Comparison of ENCODE assay signal across 18 mouse cellular contexts in the genomic region with DNA sequence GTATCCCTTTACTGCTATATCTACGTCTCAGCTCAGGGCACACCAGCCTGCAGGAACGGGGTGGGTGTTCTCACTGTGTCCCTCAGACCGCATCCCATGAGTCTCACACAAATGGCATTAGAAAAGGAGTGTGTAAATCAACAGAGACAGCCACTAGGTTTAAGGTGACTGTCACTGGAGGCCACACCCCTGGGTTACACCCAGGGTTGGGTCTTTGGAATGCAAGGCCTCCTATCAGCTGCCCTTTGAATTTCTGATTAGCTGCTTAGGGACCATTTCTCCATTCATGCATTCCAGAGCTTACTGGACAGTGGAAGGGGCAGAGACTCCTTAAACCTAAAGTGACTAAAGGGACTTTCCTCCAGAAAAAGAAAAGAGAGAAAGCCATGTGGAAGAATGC. TPM values are rescaled to one million over a fixed set of nuclear protein-coding genes. Genes with fewer than 3 reads are reported as not detected.
A peak's percentile ranks its signal among the peaks of the same experiment; 100 is the strongest.
DNase-seq lines count a peak whose midpoint lies in the region; ATAC-seq and TF ChIP-seq lines count a peak whose summit lies in the region.
"Had no signal": no experiment of that assay in that cellular context is flagged by ENCODE, and none has a peak within 500 bp of the region (broad histone marks: within the 10 kb centered on the region; RNA-seq: fewer than 3 reads in every experiment).

No protein-coding gene starts in this region.

- 57% methylated on average over 3 of the region's 3 CpGs for WGBS in kidney, adult 2 months
- WGBS in midbrain, embryonic 16.5 days = 84% methylated on average over 3 of the region's 3 CpGs

- H3K9me3 ChIP-seq in E14TG2a.4 (ENCODE audit: low read length) = no peaks in the 10 kb centered on the region
- no peaks in the 10 kb centered on the region for H3K9me3 ChIP-seq in midbrain, embryonic 16.5 days (replicated peaks; ENCODE audit: control insufficient read depth, low read length, poor library complexity, severe bottlenecking)
- H3K9me3 ChIP-seq: embryonic facial prominence, embryonic 15.5 days; forebrain, embryonic 10.5 days; limb, embryonic 15.5 days; lung, embryonic 15.5 days; neural tube, embryonic 12.5 days had no signal

- no peak for TF ChIP-seq CTCF in kidney, adult 2 months (conservative IDR thresholded peaks at IDR 0.05; ENCODE audit: insufficient read depth, insufficient read length, low read depth, low read length)
- TF ChIP-seq CTCF in E14TG2a.4 (conservative IDR thresholded peaks at IDR 0.05; ENCODE audit: low read length) = no peak

- H3K4me3 ChIP-seq in kidney, adult 2 months (ENCODE audit: insufficient read depth, low read depth, low read length) = no peak overlapping the region
- peak overlapping the region; percentile 54 for H3K4me3 ChIP-seq in E14TG2a.4 (replicated peaks; ENCODE audit: low read length)
- no peak overlapping the region for H3K4me3 ChIP-seq in midbrain, embryonic 16.5 days (ENCODE audit: low read depth, low read length)
- H3K4me3 ChIP-seq: embryonic facial prominence, embryonic 15.5 days; forebrain, embryonic 10.5 days; limb, embryonic 15.5 days; lung, embryonic 15.5 days; neural tube, embryonic 12.5 days had no signal

- no peaks in the 10 kb centered on the region for H3K27me3 ChIP-seq in kidney, adult 2 months (replicated peaks; ENCODE audit: control insufficient read depth, insufficient read depth, low read length)
- no peaks in the 10 kb centered on the region for H3K27me3 ChIP-seq in E14TG2a.4 (ENCODE audit: insufficient read depth, low read length)
- no peaks in the 10 kb centered on the region for H3K27me3 ChIP-seq in midbrain, embryonic 16.5 days (ENCODE audit: control insufficient read depth, insufficient read depth, low read depth, low read length)
- H3K27me3 ChIP-seq: embryonic facial prominence, embryonic 15.5 days; limb, embryonic 15.5 days; lung, embryonic 15.5 days; neural tube, embryonic 12.5 days had no signal

- peaks cover 42% of the 10 kb centered on the region for H3K4me1 ChIP-seq in kidney, adult 2 months (ENCODE audit: control insufficient read depth, insufficient read depth, low read length)
- H3K4me1 ChIP-seq in E14TG2a.4 (replicated peaks; ENCODE audit: low read depth, low read length) = peaks cover 96% of the 10 kb centered on the region
- no peaks in the 10 kb centered on the region for H3K4me1 ChIP-seq in midbrain, embryonic 16.5 days (ENCODE audit: control insufficient read depth, insufficient read depth, low read length)

- DNase-seq in kidney, adult 2 months = peak; percentile 49
- no peak for DNase-seq in kidney, adult 18-20 months
- no peak for DNase-seq in frontal cortex, postnatal 10 days (ENCODE audit: low spot score in 2 of 2)
- no peak for DNase-seq in thymus, postnatal 14 days
- DNase-seq: cerebellum, postnatal 10 days; embryo, embryonic 11 days; heart, adult 18-20 months; thymus, postnatal 4 days had no signal

- H3K27ac ChIP-seq in kidney, adult 2 months (ENCODE audit: insufficient read depth, low read depth, low read length) = peak overlapping the region; percentile 99
- no peak overlapping the region for H3K27ac ChIP-seq in midbrain, embryonic 16.5 days (ENCODE audit: low read length)
- H3K27ac ChIP-seq: embryonic facial prominence, embryonic 15.5 days; forebrain, embryonic 10.5 days; hindbrain, postnatal 0 days; limb, embryonic 15.5 days; lung, embryonic 15.5 days; neural tube, embryonic 12.5 days had no signal

- H3K4me2 ChIP-seq in midbrain, embryonic 16.5 days (ENCODE audit: low read length) = no peak overlapping the region
- H3K4me2 ChIP-seq: embryonic facial prominence, embryonic 15.5 days; limb, embryonic 15.5 days; lung, embryonic 15.5 days; neural tube, embryonic 12.5 days had no signal

- no peaks in the 10 kb centered on the region; the same call in 1 of the 2 replicates for H3K36me3 ChIP-seq in kidney, adult 2 months (ENCODE audit: control insufficient read depth, insufficient read depth, low read length)
- peaks cover 6% of the 10 kb centered on the region for H3K36me3 ChIP-seq in E14TG2a.4 (ENCODE audit: insufficient read depth, low read length)
- H3K36me3 ChIP-seq in midbrain, embryonic 16.5 days (ENCODE audit: control insufficient read depth, insufficient read depth, low read length) = no peaks in the 10 kb centered on the region
- H3K36me3 ChIP-seq: embryonic facial prominence, embryonic 15.5 days; forebrain, embryonic 10.5 days; lung, embryonic 15.5 days; neural tube, embryonic 12.5 days had no signal

- no peak for TF ChIP-seq POLR2A in kidney, adult 2 months (IDR thresholded peaks at IDR 0.05; ENCODE audit: low read depth, low read length)

- no peak overlapping the region for H3K9ac ChIP-seq in midbrain, embryonic 16.5 days (ENCODE audit: low read depth, low read length)
- H3K9ac ChIP-seq: embryonic facial prominence, embryonic 15.5 days; limb, embryonic 15.5 days; lung, embryonic 15.5 days; neural tube, embryonic 12.5 days had no signal

- ATAC-seq in granulocyte monocyte progenitor cell, adult 5-6 weeks (replicated peaks; ENCODE audit: poor library complexity, severe bottlenecking) = peak; percentile 17; the same call in 1 of the 2 replicates
- peak; percentile 27 for ATAC-seq in megakaryocyte progenitor cell, adult 5-6 weeks (replicated peaks; ENCODE audit: poor library complexity)
- no peak for ATAC-seq in midbrain, embryonic 16.5 days
- ATAC-seq: hindbrain, postnatal 0 days had no signal

RNA-seq across cellular contexts. Expression of gene Tns3, which starts 28.6 kb away (rescaled TPM):
- 63.7 and 70.5 TPM in 2 replicates for polyA plus RNA-seq in kidney, adult 2 months (2012; rRNA removed)
- 26.9 TPM in 2 replicates for total RNA-seq in granulocyte monocyte progenitor cell, adult 5-6 weeks (2014; fragmentation: Nextera tagmentation)
- 13.0 and 13.1 TPM in 2 replicates for total RNA-seq in granulocyte monocyte progenitor cell, adult 5-6 weeks (2017)
- total RNA-seq in megakaryocyte progenitor cell, adult 5-6 weeks (2015) = 20.8 and 27.0 TPM in 2 replicates
- total RNA-seq in megakaryocyte progenitor cell, adult 5-6 weeks (2017) = 11.5 and 11.7 TPM in 2 replicates
- polyA plus RNA-seq in midbrain, embryonic 16.5 days (2015; fragmentation: Nextera tagmentation; extraction: Ambion mirVana) = 5.3 TPM in 2 replicates
